Mouse (Mus musculus) ovary, postnatal 14 days (tissue): ENCODE measurements at regions not wholly inside any gene's neighbourhood (a gene's known extent, or its start where the extent isn't known, plus 50 kb on each side); places are given as distances from the start of the nearest gene placed in this dataset.

Source experiments
- DNase-seq: peaks from one replicate; pipeline ENCODE4 v3.0.0; 2022; ENCODE audit warnings: low spot score

GRCm38 (mm10) chr14:25226840-25227506 is 232.0 kb upstream of the Zmiz1 start:
- no peak for DNase-seq

- DNase-seq, result no peak
Measured at GRCm38 (mm10) chr14:25228321-25229047, 230.5 kb upstream of the Zmiz1 start.

- DNase-seq, result no peak
Measured at GRCm38 (mm10) chr14:25229569-25229968, 229.4 kb upstream of the Zmiz1 start.

- DNase-seq, result no peak
Measured at GRCm38 (mm10) chr14:25231881-25232280, 227.1 kb upstream of the Zmiz1 start.

- DNase-seq, result no peak
Measured at GRCm38 (mm10) chr14:25236421-25236973, 222.5 kb upstream of the Zmiz1 start.

- no peak for DNase-seq
Measured at GRCm38 (mm10) chr14:25239335-25239960, 219.5 kb upstream of the Zmiz1 start.

GRCm38 (mm10) chr14:25242753-25243152 is 216.2 kb upstream of the Zmiz1 start:
- no peak for DNase-seq

GRCm38 (mm10) chr14:25243289-25243688 is 215.7 kb upstream of the Zmiz1 start:
- DNase-seq, result no peak

- DNase-seq, result no peak
Measured at GRCm38 (mm10) chr14:25243698-25244097, 215.3 kb upstream of the Zmiz1 start.

GRCm38 (mm10) chr14:25244841-25245240 is 214.1 kb upstream of the Zmiz1 start:
- DNase-seq, result no peak

- no peak for DNase-seq
Measured at GRCm38 (mm10) chr14:25245691-25246090, 213.3 kb upstream of the Zmiz1 start.

GRCm38 (mm10) chr14:25248941-25249340 is 210.0 kb upstream of the Zmiz1 start:
- DNase-seq, result no peak

- no peak for DNase-seq
Measured at GRCm38 (mm10) chr14:25253016-25253850, 205.8 kb upstream of the Zmiz1 start.

GRCm38 (mm10) chr14:25263121-25263520 is 195.9 kb upstream of the Zmiz1 start:
- no peak for DNase-seq

- no peak for DNase-seq
Measured at GRCm38 (mm10) chr14:25266846-25267245, 192.1 kb upstream of the Zmiz1 start.

- DNase-seq, result no peak
Measured at GRCm38 (mm10) chr14:25268090-25268631, 190.8 kb upstream of the Zmiz1 start.

GRCm38 (mm10) chr14:25270227-25270876 is 188.6 kb upstream of the Zmiz1 start:
- DNase-seq, result no peak

- DNase-seq, result no peak
Measured at GRCm38 (mm10) chr14:25272366-25273156, 186.4 kb upstream of the Zmiz1 start.

GRCm38 (mm10) chr14:25279751-25280150 is 179.2 kb upstream of the Zmiz1 start:
- DNase-seq, result no peak

- DNase-seq, result no peak
Measured at GRCm38 (mm10) chr14:25292557-25292956, 166.4 kb upstream of the Zmiz1 start.
